Mouse (Mus musculus) limb, embryonic 11.5 days (tissue): ENCODE measurements around the gene Lpcat3. TPM values are rescaled to one million over a fixed set of nuclear protein-coding genes. Genes with fewer than 3 reads are reported as not detected.

Source experiments
- ATAC-seq: fragments of 200-750 bp; cut with Nextera tagmentation; 2 replicates; pipeline ENCODE4 v1.8.0; 2017; ENCODE audit warnings: low read depth; ENCODE audit not compliant: insufficient number of reproducible peaks, low FRiP score, low TSS enrichment
- DNase-seq: peaks from one replicate; pipeline ENCODE4 v3.0.0-alpha.2; 2015; ENCODE audit warnings: low spot score
- H3K27ac ChIP-seq: fragments of 300-500 bp; sonication (generic); replicated peaks from 2 replicates; pipeline ENCODE4 v1.5.1; 2014; ENCODE audit warnings: low read depth, mild to moderate bottlenecking, low read length
- H3K27me3 ChIP-seq: fragments of 300-500 bp; sonication (generic); 2 replicates; pipeline ENCODE4 v1.6.1; 2014; ENCODE audit warnings: mild to moderate bottlenecking, low read length, mixed read lengths; ENCODE audit not compliant: control insufficient read depth, insufficient read depth
- H3K36me3 ChIP-seq: fragments of 300-500 bp; sonication (generic); 2 replicates; pipeline ENCODE4 v1.6.1; 2014; ENCODE audit warnings: mild to moderate bottlenecking, low read length, moderate library complexity, mixed read lengths; ENCODE audit not compliant: control insufficient read depth, insufficient read depth
- H3K4me1 ChIP-seq: fragments of 300-500 bp; sonication (generic); 2 replicates; pipeline ENCODE4 v1.6.1; 2014; ENCODE audit warnings: low read length, mixed read lengths; ENCODE audit not compliant: control insufficient read depth, insufficient read depth
- H3K4me2 ChIP-seq: fragments of 300-500 bp; sonication (generic); 2 replicates; pipeline ENCODE4 v1.6.1; 2014; ENCODE audit warnings: low read depth, mild to moderate bottlenecking, moderate library complexity; ENCODE audit not compliant: severe bottlenecking
- H3K4me3 ChIP-seq: fragments of 300-500 bp; sonication (generic); 2 replicates; pipeline ENCODE4 v1.5.1; 2014; ENCODE audit warnings: low read depth, low read length
- H3K9ac ChIP-seq: fragments of 300-500 bp; sonication (generic); 2 replicates; pipeline ENCODE4 v1.6.1; 2014; ENCODE audit warnings: mild to moderate bottlenecking, low read length
- H3K9me3 ChIP-seq: fragments of 300-500 bp; sonication (generic); 2 replicates; pipeline ENCODE4 v1.6.1; 2016; ENCODE audit warnings: low read length; ENCODE audit not compliant: control insufficient read depth
- WGBS: fragments of 180-500 bp; shearing (Covaris S2); extraction: QIAGEN DNeasy Blood & Tissue Kit; methylation state at CpG from one replicate; pipeline ENCODE4 v1.1.7; 2014; 5-methylcytosine and 5-hydroxymethylcytosine counted together
- polyA plus RNA-seq: library from polyadenylated mRNA; unstranded; fragments of >200 nt; fragmentation: Nextera tagmentation; extraction: Ambion mirVana; gene quantifications from 2 replicates; pipeline ENCODE4 v1.2.1, GENCODE M21; 2014

Gene Lpcat3
- polyA plus RNA-seq, 1 experiment from 2014 or later, result 46.1 TPM

GRCm38 (mm10) chr6:124646394-124646793 is 16.4 kb upstream of the Lpcat3 start:
- Histone ChIP-seq H3K4me3 (no peak overlapping the region), H3K4me2 (no peak overlapping the region), H3K27me3 (no peaks in the 10 kb centered on the region), H3K9me3 (no peaks in the 10 kb centered on the region), H3K9ac (no peak overlapping the region), H3K36me3 (no peaks in the 10 kb centered on the region), H3K27ac (no peak overlapping the region), H3K4me1 (no peaks in the 10 kb centered on the region)
- DNase-seq (no peak), ATAC-seq (no peak)
- 83% methylated on average over 1 of the region's 1 CpGs for WGBS

- Histone ChIP-seq H3K27ac (no peak overlapping the region), H3K36me3 (no peaks in the 10 kb centered on the region), H3K9ac (no peak overlapping the region), H3K4me2 (no peak overlapping the region), H3K9me3 (0 out of 2 replicates have a peak, but pooled peaks cover 2% of the 10 kb centered on the region), H3K4me3 (no peak overlapping the region), H3K27me3 (no peaks in the 10 kb centered on the region), H3K4me1 (no peaks in the 10 kb centered on the region)
- WGBS, result 71% methylated on average over 6 of the region's 6 CpGs
- DNase-seq (no peak), ATAC-seq (no peak)
Observed at GRCm38 (mm10) chr6:124655893-124656292, 6.9 kb upstream of the Lpcat3 start.

DNA sequence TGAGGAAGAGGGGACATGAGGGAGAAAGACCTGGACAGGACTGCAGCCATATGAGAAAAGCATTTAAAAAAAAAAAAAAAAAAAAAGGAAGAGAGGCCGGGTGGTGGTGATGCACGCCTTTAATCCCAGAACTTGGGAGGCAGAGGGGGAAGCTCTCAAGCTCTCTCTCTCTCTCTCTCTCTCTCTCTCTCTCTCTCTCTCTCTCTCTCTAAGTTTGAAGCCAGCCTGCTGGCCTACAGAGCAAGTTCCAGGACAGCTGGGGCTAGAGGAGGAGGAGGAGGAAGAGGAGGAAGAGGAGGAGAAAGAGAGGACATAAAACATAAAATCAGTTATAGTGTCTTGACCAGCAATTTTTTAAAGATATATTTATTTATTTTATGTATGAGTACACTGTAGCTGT is 4.8 kb upstream of the Lpcat3 start:
- no peak overlapping the region for H3K27ac ChIP-seq
- 0 out of 2 replicates have a peak, but pooled peaks cover 2% of the 10 kb centered on the region for H3K9me3 ChIP-seq
- no peak for ATAC-seq
- H3K27me3 ChIP-seq, result no peaks in the 10 kb centered on the region
- no peak overlapping the region for H3K9ac ChIP-seq
- H3K36me3 ChIP-seq, result no peaks in the 10 kb centered on the region
- H3K4me2 ChIP-seq, result no peak overlapping the region
- no peak for DNase-seq
- 80% methylated on average over 2 of the region's 2 CpGs for WGBS
- H3K4me1 ChIP-seq, result no peaks in the 10 kb centered on the region
- no peak overlapping the region for H3K4me3 ChIP-seq

- WGBS, result 94% methylated on average over 4 of the region's 4 CpGs
- H3K4me1 ChIP-seq, result no peaks in the 10 kb centered on the region
- H3K27ac ChIP-seq, result no peak overlapping the region
- no peak overlapping the region for H3K4me3 ChIP-seq
- ATAC-seq, result no peak
- no peak for DNase-seq
- H3K36me3 ChIP-seq, result no peaks in the 10 kb centered on the region
- H3K4me2 ChIP-seq, result no peak overlapping the region
- no peaks in the 10 kb centered on the region for H3K27me3 ChIP-seq
- no peaks in the 10 kb centered on the region for H3K9me3 ChIP-seq
- no peak overlapping the region for H3K9ac ChIP-seq
Observed at GRCm38 (mm10) chr6:124661156-124661806, 1.5 kb upstream of the Lpcat3 start.

GRCm38 (mm10) chr6:124661995-124662394 is 832 bp upstream of the Lpcat3 start:
- Histone ChIP-seq H3K4me3 (peak overlapping the region; percentile 71), H3K27ac (no peak overlapping the region; the same call in 1 of the 2 replicates), H3K36me3 (no peaks in the 10 kb centered on the region), H3K4me2 (peak overlapping the region; percentile 43), H3K4me1 (no peaks in the 10 kb centered on the region), H3K9me3 (no peaks in the 10 kb centered on the region), H3K9ac (peak overlapping the region; percentile 54), H3K27me3 (no peaks in the 10 kb centered on the region)
- 32% methylated on average over 6 of the region's 6 CpGs for WGBS
- DNase-seq (no peak), ATAC-seq (no peak)

GRCm38 (mm10) chr6:124663424-124663795 is 583 bp downstream of the Lpcat3 start:
- 17% methylated on average over 13 of the region's 13 CpGs for WGBS
- H3K27ac ChIP-seq, result 0 out of 2 replicates have a peak overlapping the region, but pooled peaks have one; percentile 45
- ATAC-seq (no peak), DNase-seq (no peak)
- H3K4me3 ChIP-seq, result peak overlapping the region; percentile 71
- H3K27me3 ChIP-seq, result no peaks in the 10 kb centered on the region
- peak overlapping the region; percentile 64 for H3K9ac ChIP-seq
- no peaks in the 10 kb centered on the region for H3K36me3 ChIP-seq
- H3K9me3 ChIP-seq, result no peaks in the 10 kb centered on the region
- peak overlapping the region; percentile 65 for H3K4me2 ChIP-seq
- H3K4me1 ChIP-seq, result no peaks in the 10 kb centered on the region

GRCm38 (mm10) chr6:124664256-124664655 is 1.4 kb downstream of the Lpcat3 start:
- Histone ChIP-seq H3K36me3 (no peaks in the 10 kb centered on the region), H3K9ac (no peak overlapping the region), H3K27me3 (no peaks in the 10 kb centered on the region), H3K9me3 (no peaks in the 10 kb centered on the region), H3K4me3 (no peak overlapping the region), H3K4me2 (0 out of 2 replicates have a peak overlapping the region, but pooled peaks have one; percentile 12), H3K4me1 (no peaks in the 10 kb centered on the region), H3K27ac (no peak overlapping the region)
- 87% methylated on average over 7 of the region's 7 CpGs for WGBS
- DNase-seq (no peak), ATAC-seq (no peak)

DNA sequence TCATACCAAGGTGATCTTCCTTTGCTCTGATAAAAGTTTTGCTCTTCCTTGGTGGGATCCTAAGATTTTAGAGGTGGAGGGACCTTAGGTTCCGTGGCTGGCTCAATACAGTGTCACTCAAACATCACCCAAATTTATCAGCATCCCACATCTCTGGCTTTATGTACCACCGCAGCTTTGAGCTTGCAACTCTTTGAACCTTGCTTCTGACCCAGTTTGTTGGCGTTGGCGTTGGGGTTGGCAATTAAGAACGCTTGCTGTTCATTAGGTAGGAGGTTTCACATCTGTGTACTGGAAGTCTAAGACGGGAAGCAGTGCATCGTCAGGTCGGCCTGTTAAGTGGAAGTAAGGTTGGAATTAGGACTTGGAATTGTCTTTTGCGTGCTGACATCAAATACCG is 2.2 kb downstream of the Lpcat3 start:
- DNase-seq (no peak), ATAC-seq (no peak)
- H3K4me1 ChIP-seq, result no peaks in the 10 kb centered on the region
- H3K36me3 ChIP-seq, result no peaks in the 10 kb centered on the region
- H3K27ac ChIP-seq, result no peak overlapping the region
- no peaks in the 10 kb centered on the region for H3K9me3 ChIP-seq
- H3K4me2 ChIP-seq, result no peak overlapping the region
- no peak overlapping the region for H3K9ac ChIP-seq
- 90% methylated on average over 10 of the region's 10 CpGs for WGBS
- H3K27me3 ChIP-seq, result no peaks in the 10 kb centered on the region
- H3K4me3 ChIP-seq, result no peak overlapping the region
